Mouse (Mus musculus) cerebellum, postnatal 4 days (tissue): ENCODE results near the gene Sit1.
A peak's percentile ranks its signal among the peaks of the same experiment; 100 is the strongest.

Experiments used
- DNase-seq, 2 experiments: peaks; one replicate each; pipeline ENCODE4 v3.0.0; 2022; ENCODE audit warnings: low spot score in 2 of 2, mixed read lengths in 1 of 2

Gene Sit1

DNA sequence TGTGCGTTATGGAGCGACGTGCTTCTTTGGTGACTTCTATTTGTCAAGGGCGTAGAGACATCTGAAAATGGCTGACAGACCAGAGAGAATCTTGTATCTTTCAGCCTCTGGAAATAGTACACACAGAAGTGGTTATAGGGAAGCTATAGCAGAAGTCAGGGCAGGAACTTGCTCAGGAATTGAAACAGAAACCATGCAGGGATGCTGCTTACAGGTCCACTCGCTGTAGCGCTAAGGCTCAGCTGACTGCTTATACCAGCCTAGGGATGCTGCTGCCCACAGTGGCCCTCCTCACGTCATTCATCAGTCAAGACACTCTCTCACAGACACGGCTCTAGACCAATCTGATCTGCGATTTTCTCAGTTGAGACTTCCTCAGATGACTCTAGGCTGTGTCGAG is 13.2 kb downstream of the Sit1 start:
- DNase-seq: no peak

DNA sequence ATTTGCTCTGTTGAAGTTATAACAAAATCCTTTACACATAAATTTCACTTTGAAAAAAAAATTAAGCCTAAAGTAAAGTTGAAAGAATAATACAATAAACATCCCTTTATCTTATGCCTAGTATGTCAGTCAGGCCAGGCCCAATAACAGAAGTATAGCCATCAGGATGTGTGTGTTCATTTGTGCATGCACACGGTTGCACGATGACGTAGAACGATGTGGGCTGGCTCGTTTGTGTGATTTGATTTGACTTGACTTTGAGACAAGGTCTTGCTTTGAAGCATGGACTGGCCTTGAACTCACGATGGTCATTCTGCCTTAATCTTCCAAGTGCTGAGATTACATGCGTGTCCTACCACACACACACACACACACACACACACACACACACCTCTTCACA is 16.7 kb downstream of the Sit1 start:
- DNase-seq: no peak

DNA sequence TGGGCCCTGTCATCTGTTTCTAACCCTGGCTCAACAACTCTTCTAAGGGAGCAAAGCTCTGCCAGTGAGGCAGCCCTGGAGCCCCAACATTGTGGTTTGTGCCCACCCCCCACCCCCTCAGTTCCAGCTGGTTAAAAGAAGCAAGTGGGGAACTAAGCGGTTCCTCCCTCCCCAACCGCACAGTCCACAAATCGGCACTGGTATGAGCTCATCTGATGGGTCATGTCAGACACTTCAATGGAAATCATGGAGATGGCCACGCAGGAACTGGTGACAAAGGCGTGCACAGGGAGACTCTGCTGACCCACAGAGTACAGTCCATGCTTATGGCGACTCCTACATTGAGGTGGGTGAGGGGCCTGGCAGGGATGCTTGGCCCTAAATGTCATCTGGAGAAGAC is 17.6 kb downstream of the Sit1 start:
- no peak for DNase-seq

DNA sequence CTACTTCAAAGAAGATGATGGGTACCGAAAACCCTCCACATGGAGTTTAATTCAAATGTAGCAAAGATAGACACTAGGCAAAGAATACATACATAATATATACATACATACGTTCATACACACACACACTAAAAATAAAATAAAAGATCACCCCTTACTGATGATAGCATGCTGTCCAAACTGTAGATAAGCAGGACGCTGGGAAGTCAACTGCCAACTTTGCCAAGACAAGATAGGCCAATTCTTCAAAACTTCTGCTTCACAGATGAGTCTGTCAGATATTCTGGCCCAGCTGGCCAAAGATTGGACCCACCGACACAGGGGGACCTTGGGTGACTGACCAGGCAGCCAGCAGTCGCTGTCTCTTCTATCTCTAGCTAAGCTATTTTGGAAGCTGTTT is 20.4 kb downstream of the Sit1 start:
- no peak for DNase-seq

DNA sequence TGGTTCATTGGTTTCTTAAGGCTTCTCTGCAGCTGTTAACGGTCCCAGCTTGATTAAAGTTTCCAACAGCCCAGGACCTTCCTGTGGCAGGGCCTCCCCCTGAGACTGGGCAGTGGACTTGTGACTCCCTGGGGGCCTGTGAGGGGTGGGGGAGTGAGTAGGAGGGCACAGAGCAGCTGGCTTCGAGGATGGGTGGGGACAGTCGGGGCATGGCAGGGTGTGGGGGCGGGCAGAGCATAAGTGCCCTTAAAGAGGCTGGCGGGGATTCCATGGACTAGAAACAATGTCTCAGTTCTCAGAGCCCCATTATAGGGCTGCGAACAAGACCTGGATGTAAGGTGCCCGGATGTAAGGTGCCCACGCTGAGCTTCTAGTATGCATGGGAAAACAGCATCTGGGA is 26.4 kb downstream of the Sit1 start:
- DNase-seq: no peak

DNA sequence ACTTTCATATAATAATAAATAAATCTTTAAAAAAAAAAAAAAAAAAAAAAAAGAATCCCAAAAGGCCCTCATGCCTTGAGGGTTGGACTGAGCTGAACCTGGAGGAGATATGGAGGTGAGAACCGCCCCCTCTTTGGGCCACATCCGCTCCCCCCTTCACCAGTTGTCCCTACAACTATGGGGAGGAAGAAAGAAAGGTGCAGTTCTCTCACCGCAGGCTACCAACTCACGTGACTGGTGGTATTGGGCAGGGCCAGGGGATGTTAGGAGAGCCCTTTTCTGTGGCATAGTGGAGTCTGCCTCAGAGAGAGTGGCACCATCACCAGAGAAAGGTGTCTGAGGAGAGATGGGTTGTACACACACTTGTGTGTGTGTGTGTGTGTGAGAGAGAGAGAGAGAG is 27.1 kb downstream of the Sit1 start:
- DNase-seq: no peak

DNA sequence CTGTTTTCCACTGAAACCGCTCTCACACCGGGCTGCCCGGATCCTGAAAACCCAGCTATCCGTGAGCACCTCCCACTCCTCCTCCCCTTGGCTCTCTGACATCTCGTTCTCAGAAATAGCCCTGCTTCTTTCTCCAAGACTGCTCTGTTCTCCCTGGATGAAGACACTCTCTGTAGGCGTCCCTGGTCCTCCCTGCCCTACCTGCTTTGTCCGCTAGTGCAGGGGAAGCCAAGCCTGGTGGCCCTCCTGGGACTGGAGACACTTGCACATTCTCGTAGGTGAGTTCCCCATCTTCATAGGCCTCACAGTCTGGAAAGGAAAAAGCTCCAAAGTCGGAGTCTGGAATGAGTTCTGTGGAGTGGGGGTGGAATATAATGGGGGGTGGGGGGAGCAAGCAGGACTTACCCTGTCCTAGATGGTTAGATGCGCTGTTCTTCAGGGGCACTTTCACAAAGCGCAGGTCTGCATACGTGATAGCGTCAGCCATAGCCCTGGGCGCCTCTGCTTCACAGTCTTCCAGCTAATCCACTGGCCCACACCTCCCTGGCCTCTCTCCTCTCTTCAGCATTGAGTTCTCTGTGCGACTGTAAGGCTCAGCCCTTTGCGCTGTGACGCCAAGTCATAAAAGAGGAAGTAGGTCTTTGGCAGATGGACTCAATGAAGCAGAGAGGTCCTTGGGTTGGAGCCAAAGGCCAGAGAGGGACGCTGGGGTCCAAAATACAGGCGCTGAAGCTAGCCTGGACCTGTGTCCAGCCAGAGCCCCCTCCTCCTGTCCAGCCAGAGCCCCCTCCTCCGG is 29.3 kb downstream of the Sit1 start, which contains the start of gene Cd72:
Gene Cd72 (minus strand): TSS at position 588 of the 796 bp plus-strand sequence.
- no peak for DNase-seq

DNA sequence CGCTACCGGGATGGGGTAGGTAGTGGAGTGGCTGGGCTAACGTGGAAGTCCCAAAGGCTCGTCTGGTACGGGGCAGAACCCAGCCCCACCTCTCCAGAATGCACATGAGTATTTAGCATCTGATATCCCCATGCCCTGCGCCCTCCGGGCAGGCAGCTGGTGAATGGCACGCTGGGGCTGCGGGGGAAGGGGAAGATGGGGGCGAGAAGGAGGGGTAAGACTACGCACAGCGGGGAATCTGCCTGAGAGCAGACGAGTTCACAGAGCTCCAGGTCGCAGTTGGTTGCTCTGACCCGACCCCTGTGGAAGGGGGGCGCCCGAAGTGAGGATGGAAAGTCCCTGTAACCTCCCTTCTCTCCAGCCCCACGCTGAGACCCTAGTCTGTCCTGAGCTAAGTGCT is 30.1 kb downstream of the Sit1 start:
- no peak for DNase-seq

DNA sequence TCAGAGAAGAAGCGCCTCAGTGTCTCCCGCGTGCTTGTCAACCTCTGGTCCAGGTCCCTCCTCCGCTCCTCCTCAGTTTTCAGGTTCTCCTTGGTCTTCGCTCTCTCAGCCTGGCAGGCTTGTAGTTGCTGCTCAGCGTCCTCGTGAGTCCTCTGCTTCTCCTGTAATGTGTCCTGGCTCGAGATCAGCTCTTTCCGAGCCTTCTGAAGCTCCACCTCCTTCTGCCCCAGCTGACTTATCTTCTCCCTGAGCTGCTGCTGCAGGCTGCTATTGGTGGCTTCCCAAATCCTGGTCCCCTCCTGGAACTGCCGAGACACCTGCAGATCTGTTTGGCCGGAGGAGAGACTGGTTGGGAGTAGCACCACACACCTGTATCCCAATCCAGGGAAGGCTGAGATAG is 31.2 kb downstream of the Sit1 start:
- DNase-seq: no peak

DNA sequence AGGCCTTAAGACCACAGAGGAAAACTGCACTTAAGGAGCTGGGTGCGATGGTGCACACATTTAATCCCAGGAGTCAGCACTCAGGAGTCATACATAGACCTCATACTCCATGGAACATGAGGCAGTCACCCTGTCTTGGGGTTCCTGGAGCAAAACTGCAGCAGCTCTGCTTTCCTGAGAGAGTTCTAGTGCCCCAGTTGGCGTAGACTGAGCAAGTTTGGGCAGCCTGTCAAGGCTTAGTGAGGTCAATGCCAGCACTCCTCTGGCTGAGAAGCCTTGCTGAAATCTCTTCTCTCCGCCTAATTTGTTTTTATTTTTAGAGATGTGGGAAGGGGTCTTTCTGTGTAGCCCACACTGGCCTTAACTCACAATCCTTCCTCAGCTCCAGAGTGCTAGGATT is 35.0 kb downstream of the Sit1 start:
- DNase-seq: no peak

DNA sequence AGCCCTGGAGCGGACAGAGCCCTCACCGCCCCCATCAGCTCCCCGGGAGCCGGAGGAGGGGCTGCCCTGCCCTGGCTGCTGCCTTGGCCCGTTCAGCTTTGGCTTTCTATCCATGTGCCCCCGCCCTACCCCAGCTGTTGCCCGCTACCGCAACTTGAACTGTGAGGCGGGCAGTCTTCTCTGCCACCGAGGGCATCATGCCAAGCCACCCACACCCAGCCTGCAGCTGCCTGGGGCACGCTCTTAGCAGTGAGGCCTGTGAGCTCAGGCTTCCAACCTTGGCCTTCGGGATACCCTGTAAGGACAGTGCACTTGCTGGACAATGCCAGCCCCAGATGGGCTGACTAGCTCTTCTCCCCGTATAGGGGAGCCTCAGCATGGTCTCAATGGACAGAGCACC is 36.3 kb downstream of the Sit1 start:
- no peak for DNase-seq

DNA sequence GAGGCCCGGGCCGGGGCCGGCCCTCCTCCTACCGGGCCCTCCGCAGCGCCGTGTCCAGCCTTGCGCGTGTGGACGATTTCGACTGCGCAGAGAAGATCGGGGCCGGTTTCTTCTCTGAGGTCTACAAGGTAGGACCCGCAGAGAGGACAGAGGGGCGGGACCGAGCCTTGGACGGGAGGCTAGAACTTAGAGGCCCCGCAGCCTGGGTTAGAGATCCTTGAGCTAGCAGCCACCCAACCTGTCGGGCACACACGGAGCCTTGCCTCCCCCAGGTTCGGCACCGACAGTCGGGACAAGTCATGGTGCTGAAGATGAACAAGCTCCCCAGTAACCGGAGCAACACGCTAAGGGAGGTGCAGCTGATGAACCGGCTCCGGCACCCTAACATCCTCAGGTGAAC is 40.0 kb downstream of the Sit1 start:
- no peak for DNase-seq

DNA sequence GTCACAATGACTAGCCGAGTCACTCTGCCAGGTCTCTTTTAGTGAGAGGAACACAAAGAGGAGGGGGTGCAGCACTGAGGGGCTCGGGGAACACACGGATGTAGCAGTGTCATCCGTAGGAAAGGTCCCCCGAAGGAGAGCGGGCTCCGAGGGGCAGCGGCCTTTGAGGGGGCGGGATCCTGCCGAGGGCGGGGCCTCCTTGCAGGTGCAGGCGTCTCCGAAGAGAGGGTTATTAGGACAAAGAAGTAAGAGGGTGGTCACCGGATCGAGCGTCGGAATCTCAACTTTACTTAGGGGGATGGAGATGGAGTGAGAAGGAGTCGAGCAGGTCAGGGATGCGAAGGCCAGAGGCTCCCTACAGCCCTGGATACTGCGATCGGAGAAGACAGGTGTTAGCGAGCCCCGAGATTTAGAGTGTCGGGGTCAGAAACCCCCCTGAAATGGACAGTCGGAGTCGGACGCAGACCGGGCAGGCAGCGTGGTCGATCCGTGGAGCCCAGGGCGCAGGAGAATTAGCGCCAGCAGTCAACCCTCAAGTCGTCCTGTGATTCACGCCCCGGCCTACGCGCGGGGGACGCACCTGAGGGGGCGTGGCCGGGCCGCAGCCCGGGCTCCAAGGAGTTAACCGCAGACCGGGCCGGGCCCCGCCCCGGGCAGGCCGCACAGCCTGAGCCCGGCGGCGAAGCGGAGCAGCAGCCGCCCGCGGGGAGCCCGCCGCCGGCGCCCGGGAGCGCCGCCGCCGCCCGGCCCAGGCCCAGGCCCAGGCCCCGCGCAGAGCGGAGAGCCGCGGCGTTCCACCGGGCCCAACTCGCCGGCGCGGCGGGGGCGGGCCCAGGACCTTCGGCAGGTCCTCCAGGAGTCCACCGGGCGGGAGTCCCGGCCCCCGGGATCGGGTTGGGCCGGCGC is 40.8 kb downstream of the Sit1 start:
- DNase-seq: peak; percentile 47 to 61

DNA sequence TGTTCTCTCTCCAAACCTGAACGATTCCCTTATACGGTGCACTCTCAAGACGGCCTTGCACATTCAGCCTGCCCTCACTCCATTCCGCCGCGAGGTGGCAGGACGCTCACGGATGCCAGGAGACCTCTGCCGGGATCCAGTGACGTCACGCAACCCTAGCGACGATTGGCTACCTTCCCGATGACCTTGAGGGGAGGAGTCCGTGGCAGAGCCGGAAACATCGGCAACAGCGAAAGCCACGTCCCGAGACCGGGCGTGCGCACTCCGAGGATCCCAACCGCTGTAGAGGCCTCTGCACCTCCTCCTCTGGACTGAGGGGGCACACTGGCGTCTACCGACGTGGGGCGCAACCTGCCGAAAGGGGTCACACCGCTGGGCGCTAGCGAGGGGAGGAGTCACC is 41.5 kb downstream of the Sit1 start:
- DNase-seq: peak; percentile 99

DNA sequence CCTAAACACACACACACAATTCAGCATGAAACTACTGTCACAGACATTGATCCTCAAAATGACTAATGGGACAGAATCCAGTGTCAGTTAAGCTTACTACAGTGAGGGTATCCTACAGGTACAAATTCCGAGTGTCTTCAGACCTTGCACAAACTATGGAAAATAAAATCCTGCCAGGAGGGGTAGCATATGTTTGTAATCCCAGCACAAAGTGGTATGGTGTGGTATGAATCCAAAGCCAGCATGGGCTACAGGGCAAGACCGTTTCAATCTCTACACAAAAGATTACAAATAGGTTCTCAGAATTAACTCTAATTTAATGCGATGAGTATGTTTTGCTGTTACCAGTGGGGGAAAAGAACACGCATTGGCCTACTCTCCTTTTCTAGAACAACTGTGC is 41.9 kb downstream of the Sit1 start, which contains the start of gene Tesk1:
Gene Tesk1 (plus strand): TSS at position 301 of the 400 bp plus-strand sequence.
- DNase-seq: no peak

DNA sequence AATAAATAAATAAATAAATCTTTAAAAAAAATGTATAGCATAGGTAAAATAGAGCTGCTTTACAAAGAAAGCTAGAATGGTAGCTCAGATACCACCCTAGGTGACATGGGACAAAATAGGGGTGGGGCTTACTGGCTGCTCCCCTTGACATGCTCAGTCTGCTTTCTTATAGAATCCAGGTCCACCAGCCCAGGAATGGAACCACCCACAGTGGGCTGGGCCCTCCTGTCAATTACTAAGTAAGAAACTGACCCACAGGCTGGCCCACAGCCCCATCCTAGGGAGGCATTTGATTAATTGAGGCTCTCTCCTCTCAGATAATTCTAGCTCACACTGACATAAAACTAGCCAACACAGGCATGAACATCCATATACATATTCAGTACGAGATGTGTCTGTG is 50.7 kb downstream of the Sit1 start:
- no peak for DNase-seq
